Mouse (Mus musculus): Measurements from ENCODE around the gene Bicra. TPM values are rescaled to one million over a fixed set of nuclear protein-coding genes. Genes with fewer than 3 reads are reported as not detected.

The Bicra gene
- polyA plus RNA-seq, 2 experiments: 0.83 to 1.8 TPM

DNA sequence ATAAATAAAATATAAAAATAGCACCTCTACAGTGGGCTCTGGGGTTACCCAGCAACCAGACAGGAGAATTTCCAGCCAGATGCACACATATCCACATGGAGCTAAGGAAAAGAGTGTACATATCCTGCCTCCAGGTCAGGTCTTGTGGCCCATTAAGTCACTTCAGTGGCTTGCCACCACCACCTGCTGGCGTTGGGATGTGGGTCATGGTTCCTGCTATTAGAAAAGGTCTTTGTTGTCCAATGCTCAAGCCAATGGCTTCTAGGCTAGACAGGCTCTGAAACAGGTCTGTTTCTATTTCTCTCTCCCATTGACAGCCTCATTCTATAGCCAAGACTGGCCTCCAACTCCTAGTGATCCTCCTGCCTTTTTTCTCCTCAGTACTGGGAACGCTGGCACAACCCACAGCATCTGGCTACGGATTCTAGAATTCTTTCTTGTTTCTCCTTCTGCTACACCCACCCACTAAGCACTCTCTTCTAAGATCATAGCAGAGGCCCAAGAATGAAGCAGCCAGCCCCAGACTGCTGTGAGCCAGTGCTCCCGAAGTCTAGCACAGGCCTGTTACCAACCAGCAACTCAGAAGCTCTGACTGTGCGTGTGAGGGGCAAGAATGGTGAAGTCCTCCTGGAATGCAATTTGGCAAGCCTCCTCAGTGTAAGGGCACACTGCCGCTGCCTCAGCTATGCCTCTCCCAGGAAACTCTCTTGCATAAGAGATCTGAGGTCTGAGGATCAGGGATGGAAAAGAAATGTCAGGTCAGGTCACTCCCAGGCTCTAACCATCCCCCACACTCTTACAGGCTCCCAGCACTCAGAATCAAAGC lies 19.4 kb downstream of the Bicra start:
- DNase-seq (ENCODE audit: low read depth in 3 of 3, low spot score in 3 of 3): no peak
- H3K9ac ChIP-seq (replicated peaks): no peak overlapping the region
- H3K27ac ChIP-seq: no peak overlapping the region

GRCm38 (mm10) chr7:16024603-16025222 lies 23.0 kb downstream of the Bicra start:
- Histone ChIP-seq H3K9me3 (ENCODE audit: control insufficient read depth, low read length) (no peaks in the 10 kb centered on the region), H3K4me3 (ENCODE audit: insufficient read depth in 1 of 2, low read depth in 2 of 2, low read length in 2 of 2) (no peak overlapping the region), H3K27me3 (ENCODE audit: control insufficient read depth, insufficient read depth, low read length) (no peaks in the 10 kb centered on the region), H3K27ac (no peak overlapping the region), H3K4me2 (ENCODE audit: low read depth) (no peak overlapping the region), H3K4me1 (replicated peaks; ENCODE audit: control insufficient read depth in 2 of 2, insufficient read depth in 2 of 2, low read length in 1 of 2) (peaks cover 0 to 6% of the 10 kb centered on the region in 2 experiments; a peak in 1 of 4 replicates), H3K36me3 (replicated peaks; ENCODE audit: control insufficient read depth, insufficient read depth, low read depth) (no peaks in the 10 kb centered on the region), H3K9ac (replicated peaks) (no peak overlapping the region)
- 62% methylated on average over 8 of the region's 8 CpGs for WGBS (ENCODE audit: insufficient replicate concordance)
- no peak for TF ChIP-seq CTCF (IDR thresholded peaks at IDR 0.05; ENCODE audit: low read depth)
- no peak for TF ChIP-seq EP300 (IDR thresholded peaks at IDR 0.05; ENCODE audit: low read depth)
- DNase-seq (ENCODE audit: low read depth in 3 of 3, low spot score in 3 of 3) (no peak), ATAC-seq (ENCODE audit: insufficient read depth) (no peak)

More for the DNA sequence above, 19.4 kb downstream of the Bicra start:
- H3K27me3 ChIP-seq (ENCODE audit: control insufficient read depth, insufficient read depth, low read length): no peaks in the 10 kb centered on the region
- TF ChIP-seq EP300 (IDR thresholded peaks at IDR 0.05; ENCODE audit: low read depth) (no peak), CTCF (IDR thresholded peaks at IDR 0.05; ENCODE audit: low read depth) (0 out of 2 replicates have a peak, but pooled peaks have one; percentile 6)
- peaks cover 4 to 10% of the 10 kb centered on the region in 2 experiments for H3K4me1 ChIP-seq (replicated peaks; ENCODE audit: control insufficient read depth in 2 of 2, insufficient read depth in 2 of 2, low read length in 1 of 2)
- H3K4me3 ChIP-seq (ENCODE audit: insufficient read depth in 1 of 2, low read depth in 2 of 2, low read length in 2 of 2): no peak overlapping the region
- WGBS (ENCODE audit: insufficient replicate concordance): 81% methylated on average over 6 of the region's 6 CpGs
- ATAC-seq (ENCODE audit: insufficient read depth): no peak
- H3K36me3 ChIP-seq (replicated peaks; ENCODE audit: control insufficient read depth, insufficient read depth, low read depth): no peaks in the 10 kb centered on the region
- H3K9me3 ChIP-seq (ENCODE audit: control insufficient read depth, low read length): no peaks in the 10 kb centered on the region
- H3K4me2 ChIP-seq (ENCODE audit: low read depth): no peak overlapping the region

DNA sequence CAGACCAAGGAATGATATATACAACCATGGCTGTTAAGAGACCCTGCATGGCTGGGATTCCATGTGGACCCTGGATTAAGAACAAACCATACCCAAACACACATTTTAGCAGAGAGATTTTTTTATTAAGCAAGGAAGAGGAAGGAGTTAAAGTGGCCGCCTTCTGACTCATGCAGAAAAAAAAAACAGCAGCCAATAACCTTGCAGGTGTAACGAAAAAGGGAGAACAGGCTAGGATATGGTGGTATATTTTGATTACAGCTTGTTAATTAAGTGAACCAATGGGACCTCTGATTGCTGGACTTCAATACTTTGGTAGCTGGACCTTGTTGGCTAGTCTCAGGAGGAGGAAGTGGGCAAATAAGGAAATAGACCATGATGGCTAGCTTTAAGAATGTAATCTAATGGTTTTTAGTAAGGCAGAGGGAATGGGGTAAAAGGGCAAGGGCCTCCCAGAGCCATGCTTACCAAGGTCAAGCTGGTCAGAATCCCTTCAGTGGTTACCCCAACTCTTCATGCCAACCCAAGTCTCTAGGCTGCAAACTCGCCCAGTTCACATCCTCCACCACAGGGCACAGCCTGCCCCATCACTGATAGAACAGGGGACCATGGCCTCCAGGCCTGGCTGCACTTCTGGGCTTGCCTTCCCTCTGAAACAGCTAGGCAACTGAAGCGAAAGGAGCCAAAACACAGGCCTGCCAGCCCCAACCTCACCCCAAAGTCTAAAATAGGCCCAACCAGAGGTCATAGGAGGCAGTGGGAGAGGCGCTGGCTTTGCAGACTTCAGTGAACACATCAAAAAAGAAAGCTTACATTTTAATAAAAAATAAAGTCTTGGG lies 28.2 kb downstream of the Bicra start:
- Histone ChIP-seq H3K27ac (no peak overlapping the region), H3K9me3 (ENCODE audit: control insufficient read depth, low read length) (no peaks in the 10 kb centered on the region), H3K4me3 (ENCODE audit: insufficient read depth in 1 of 2, low read depth in 2 of 2, low read length in 2 of 2) (no peak overlapping the region), H3K27me3 (ENCODE audit: control insufficient read depth, insufficient read depth, low read length) (no peaks in the 10 kb centered on the region), H3K4me2 (ENCODE audit: low read depth) (no peak overlapping the region), H3K9ac (replicated peaks) (no peak overlapping the region), H3K4me1 (replicated peaks; ENCODE audit: control insufficient read depth in 2 of 2, insufficient read depth in 2 of 2, low read length in 1 of 2) (peaks cover 0 to 8% of the 10 kb centered on the region in 2 experiments; a peak in 3 of 4 replicates), H3K36me3 (replicated peaks; ENCODE audit: control insufficient read depth, insufficient read depth, low read depth) (no peaks in the 10 kb centered on the region)
- WGBS (ENCODE audit: insufficient replicate concordance): 61% methylated on average over 5 of the region's 5 CpGs
- TF ChIP-seq EP300 (IDR thresholded peaks at IDR 0.05; ENCODE audit: low read depth): no peak
- no peak for TF ChIP-seq CTCF (IDR thresholded peaks at IDR 0.05; ENCODE audit: low read depth)
- DNase-seq (ENCODE audit: low read depth in 3 of 3, low spot score in 3 of 3) (no peak), ATAC-seq (ENCODE audit: insufficient read depth) (no peak)

GRCm38 (mm10) chr7:16018016-16018810 lies 29.5 kb downstream of the Bicra start:
- Histone ChIP-seq H3K9me3 (ENCODE audit: control insufficient read depth, low read length) (no peaks in the 10 kb centered on the region), H3K36me3 (replicated peaks; ENCODE audit: control insufficient read depth, insufficient read depth, low read depth) (no peaks in the 10 kb centered on the region), H3K4me3 (ENCODE audit: insufficient read depth in 1 of 2, low read depth in 2 of 2, low read length in 2 of 2) (no peak overlapping the region), H3K27me3 (ENCODE audit: control insufficient read depth, insufficient read depth, low read length) (no peaks in the 10 kb centered on the region), H3K4me2 (ENCODE audit: low read depth) (no peak overlapping the region; the same call in 1 of the 2 replicates), H3K27ac (no peak overlapping the region), H3K4me1 (replicated peaks; ENCODE audit: control insufficient read depth in 2 of 2, insufficient read depth in 2 of 2, low read length in 1 of 2) (peaks cover 0 to 6% of the 10 kb centered on the region in 2 experiments; a peak in 3 of 4 replicates), H3K9ac (replicated peaks) (no peak overlapping the region)
- peak in 1 of 3 experiments; percentile 17 for DNase-seq (ENCODE audit: low read depth in 3 of 3, low spot score in 3 of 3)
- TF ChIP-seq EP300 (IDR thresholded peaks at IDR 0.05; ENCODE audit: low read depth): no peak
- TF ChIP-seq CTCF (IDR thresholded peaks at IDR 0.05; ENCODE audit: low read depth): no peak
- WGBS (ENCODE audit: insufficient replicate concordance): 30% methylated on average over 9 of the region's 9 CpGs
- peak; percentile 49 for ATAC-seq (ENCODE audit: insufficient read depth)

Data from liver, embryonic 14.5 days (tissue).